Mouse (Mus musculus): Measurements from ENCODE around the gene Zmiz1. TPM values are rescaled to one million over a fixed set of nuclear protein-coding genes. Genes with fewer than 3 reads are reported as not detected.
A peak's percentile ranks its signal among the peaks of the same experiment; 100 is the strongest.

Zmiz1 gene
- polyA plus RNA-seq, 1 experiment from 2014 or later: 9.1 TPM

- ATAC-seq: no peak
- Histone ChIP-seq H3K4me2 (no peak overlapping the region), H3K27me3 (replicated peaks) (no peaks in the 10 kb centered on the region), H3K36me3 (peaks cover 70% of the 10 kb centered on the region), H3K4me3 (no peak overlapping the region), H3K4me1 (peaks cover 39% of the 10 kb centered on the region), H3K9ac (no peak overlapping the region), H3K27ac (no peak overlapping the region), H3K9me3 (replicated peaks) (no peaks in the 10 kb centered on the region)
- WGBS (ENCODE audit: insufficient replicate concordance): 81% methylated on average over 6 of the region's 6 CpGs
Observed at GRCm38 (mm10) chr14:25582603-25583002, 123.6 kb downstream of the Zmiz1 start.

GRCm38 (mm10) chr14:25583899-25584298 is 124.9 kb downstream of the Zmiz1 start:
- no peak for ATAC-seq
- Histone ChIP-seq H3K4me2 (no peak overlapping the region), H3K4me3 (no peak overlapping the region), H3K9me3 (replicated peaks) (no peaks in the 10 kb centered on the region), H3K4me1 (peaks cover 46% of the 10 kb centered on the region), H3K27me3 (replicated peaks) (no peaks in the 10 kb centered on the region), H3K9ac (no peak overlapping the region), H3K36me3 (peaks cover 58% of the 10 kb centered on the region), H3K27ac (no peak overlapping the region)
- WGBS (ENCODE audit: insufficient replicate concordance): 83% methylated on average over 10 of the region's 10 CpGs

DNA sequence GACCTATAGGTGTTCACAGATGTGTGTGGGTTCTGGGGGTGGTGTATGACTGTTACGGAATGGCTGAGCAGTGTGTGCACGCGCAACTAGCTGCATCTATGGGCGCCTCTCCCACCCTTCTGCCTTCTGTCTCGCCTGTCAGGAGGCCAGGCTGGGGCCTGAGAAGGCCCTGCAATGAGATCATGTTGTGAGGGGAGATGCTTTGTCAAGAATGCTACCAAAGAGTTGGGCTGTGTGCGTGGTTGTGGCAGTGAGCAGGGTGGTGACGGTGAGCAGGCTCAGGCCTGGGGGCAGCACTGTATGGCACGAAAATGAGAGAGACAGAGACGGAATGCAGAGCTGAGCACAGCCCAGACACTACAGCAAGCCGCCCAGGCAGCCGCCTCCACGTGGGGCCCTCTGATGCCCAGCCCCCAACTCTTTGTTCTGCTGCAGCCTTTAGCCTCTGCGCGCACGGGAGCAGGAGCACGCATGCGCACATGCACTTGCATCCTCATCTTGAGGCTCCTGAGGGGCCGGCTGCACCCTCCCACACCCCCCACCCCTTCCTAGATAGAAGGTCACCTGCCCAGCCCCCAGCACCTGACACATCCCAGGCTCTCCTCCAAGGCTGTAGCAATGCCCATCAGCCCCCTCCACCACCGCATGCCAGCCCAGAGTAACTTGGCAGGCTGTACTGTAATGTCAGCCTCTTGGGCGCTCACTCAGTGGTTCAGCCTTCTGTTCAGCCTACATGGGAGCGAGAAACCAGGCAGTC is 126.7 kb downstream of the Zmiz1 start:
- H3K4me2 ChIP-seq: no peak overlapping the region
- WGBS (ENCODE audit: insufficient replicate concordance): 66% methylated on average over 21 of the region's 21 CpGs
- no peaks in the 10 kb centered on the region for H3K9me3 ChIP-seq (replicated peaks)
- H3K9ac ChIP-seq: no peak overlapping the region
- H3K36me3 ChIP-seq: peaks cover 44% of the 10 kb centered on the region
- no peaks in the 10 kb centered on the region for H3K27me3 ChIP-seq (replicated peaks)
- no peak for ATAC-seq
- no peak overlapping the region for H3K4me3 ChIP-seq
- H3K27ac ChIP-seq: peak overlapping the region; percentile 55; the same call in 1 of the 2 replicates
- peaks cover 59% of the 10 kb centered on the region for H3K4me1 ChIP-seq

GRCm38 (mm10) chr14:25586846-25587486 is 128.0 kb downstream of the Zmiz1 start:
- H3K4me2 ChIP-seq: no peak overlapping the region
- H3K9me3 ChIP-seq (replicated peaks): no peaks in the 10 kb centered on the region
- H3K27me3 ChIP-seq (replicated peaks): no peaks in the 10 kb centered on the region
- WGBS (ENCODE audit: insufficient replicate concordance): 51% methylated on average over 10 of the region's 10 CpGs
- ATAC-seq: no peak
- H3K9ac ChIP-seq: 0 out of 2 replicates have a peak overlapping the region, but pooled peaks have one; percentile 32
- peaks cover 38% of the 10 kb centered on the region for H3K36me3 ChIP-seq
- H3K4me1 ChIP-seq: peaks cover 59% of the 10 kb centered on the region
- peak overlapping the region; percentile 50 for H3K27ac ChIP-seq
- H3K4me3 ChIP-seq: no peak overlapping the region

DNA sequence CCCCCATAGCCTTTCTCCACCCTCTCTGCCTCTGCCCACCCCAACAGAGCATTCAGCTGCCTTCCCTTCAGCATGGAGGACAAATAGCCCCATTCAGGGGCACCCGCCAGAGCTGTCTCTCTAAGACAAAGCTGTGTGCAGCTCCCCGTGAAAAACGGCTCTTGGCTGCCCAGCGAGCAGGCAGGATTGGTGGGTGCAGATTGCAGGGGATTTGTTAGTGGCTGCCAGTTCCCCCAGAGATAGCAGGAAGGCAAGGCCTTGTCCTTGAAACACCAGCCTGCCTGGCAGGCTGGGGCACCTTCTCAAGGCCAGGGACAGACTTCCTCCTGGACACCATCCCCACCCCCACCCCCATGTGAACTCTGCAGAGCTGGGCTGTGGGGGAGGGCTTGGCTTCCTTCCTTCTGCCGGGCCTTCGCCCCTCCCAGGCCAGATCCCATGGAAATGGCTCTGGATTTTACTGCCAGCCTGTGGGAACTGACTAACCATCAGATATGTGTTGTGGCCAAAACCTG is 128.6 kb downstream of the Zmiz1 start:
- Histone ChIP-seq H3K27ac (peak overlapping the region; percentile 73), H3K9ac (no peak overlapping the region), H3K4me2 (no peak overlapping the region), H3K4me1 (peaks cover 59% of the 10 kb centered on the region), H3K27me3 (replicated peaks) (no peaks in the 10 kb centered on the region), H3K36me3 (peaks cover 34% of the 10 kb centered on the region), H3K4me3 (no peak overlapping the region), H3K9me3 (replicated peaks) (no peaks in the 10 kb centered on the region)
- whole genome bisulfite sequencing (ENCODE audit: insufficient replicate concordance): 34% methylated on average over 6 of the region's 6 CpGs
- no peak for ATAC-seq

DNA sequence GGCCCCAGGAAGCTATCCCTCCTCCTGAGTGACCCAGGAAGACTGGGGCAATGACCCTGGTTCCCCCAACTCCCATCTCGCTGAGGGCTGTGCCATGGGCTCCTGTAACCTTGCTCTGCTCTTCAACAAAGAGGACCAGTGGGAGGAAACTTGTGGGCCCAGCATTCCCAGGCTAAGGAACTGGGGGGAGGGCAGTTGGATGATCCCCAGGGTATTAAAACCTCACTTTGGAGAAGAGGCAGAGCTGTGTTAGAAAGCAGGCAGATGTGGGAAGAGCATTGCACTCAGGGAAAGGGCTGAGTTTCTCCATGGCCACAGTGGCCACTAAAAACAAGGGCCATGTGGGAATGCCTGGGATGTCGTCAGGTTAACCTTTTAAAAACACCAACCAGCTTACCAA is 129.2 kb downstream of the Zmiz1 start:
- Histone ChIP-seq H3K36me3 (peaks cover 28% of the 10 kb centered on the region), H3K9ac (no peak overlapping the region), H3K9me3 (replicated peaks) (no peaks in the 10 kb centered on the region), H3K27ac (peak overlapping the region; percentile 73), H3K4me2 (no peak overlapping the region), H3K4me3 (no peak overlapping the region), H3K27me3 (replicated peaks) (no peaks in the 10 kb centered on the region), H3K4me1 (peaks cover 65% of the 10 kb centered on the region)
- 61% methylated on average over 2 of the region's 2 CpGs for WGBS (ENCODE audit: insufficient replicate concordance)
- ATAC-seq: no peak

DNA sequence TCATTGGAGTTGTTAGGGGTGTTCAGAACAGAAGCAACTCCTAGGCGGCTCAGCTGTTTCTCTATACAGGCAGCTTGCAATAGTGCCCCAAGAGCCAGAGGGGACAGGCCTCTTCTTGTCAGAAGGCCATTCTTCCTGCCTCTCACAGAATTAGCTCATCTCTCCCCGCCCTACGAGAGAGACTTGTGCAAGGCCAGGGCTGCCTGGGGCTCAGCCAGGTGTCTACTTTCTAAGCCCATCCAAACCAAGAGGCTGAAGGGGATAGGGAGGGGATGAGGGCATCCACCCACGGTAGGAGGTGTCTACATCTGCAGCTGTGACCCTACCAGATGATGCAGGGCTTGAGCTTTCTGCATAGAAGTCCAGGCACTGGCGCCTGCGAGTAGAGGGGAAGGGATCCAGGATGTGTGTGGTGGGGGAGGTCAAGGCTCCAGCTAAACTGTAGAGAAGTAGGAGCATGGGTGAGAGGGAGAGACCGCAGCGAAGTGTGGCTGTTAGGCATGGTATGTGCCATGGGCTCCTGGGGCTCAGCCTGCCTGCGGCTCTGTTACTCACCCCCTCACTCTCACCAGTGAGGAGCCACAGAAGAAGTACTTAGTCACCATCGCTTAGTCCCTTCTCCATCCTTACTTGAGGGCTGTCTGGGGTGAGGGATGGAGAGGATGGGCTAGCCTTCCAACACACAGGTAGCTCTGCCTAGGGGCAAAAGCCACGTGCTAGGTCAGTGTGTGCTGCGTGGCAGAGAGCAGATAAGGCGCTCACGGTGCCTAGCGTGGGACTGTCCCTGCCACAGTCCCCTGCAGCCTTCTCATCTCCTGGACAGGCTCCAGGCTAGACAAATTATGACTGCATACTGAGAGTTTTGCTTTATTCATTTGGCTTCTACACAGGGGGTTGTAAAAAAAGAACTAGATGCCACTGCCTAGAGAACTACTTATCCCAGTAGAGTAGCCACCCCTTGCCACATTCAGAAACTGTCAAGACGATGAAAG is 130.3 kb downstream of the Zmiz1 start:
- no peak overlapping the region for H3K9ac ChIP-seq
- no peak overlapping the region for H3K27ac ChIP-seq
- peak; percentile 21; the same call in 1 of the 2 replicates for ATAC-seq
- peaks cover 21% of the 10 kb centered on the region for H3K36me3 ChIP-seq
- H3K4me3 ChIP-seq: no peak overlapping the region
- no peak overlapping the region for H3K4me2 ChIP-seq
- no peaks in the 10 kb centered on the region for H3K9me3 ChIP-seq (replicated peaks)
- WGBS (ENCODE audit: insufficient replicate concordance): 52% methylated on average over 16 of the region's 16 CpGs
- peaks cover 65% of the 10 kb centered on the region for H3K4me1 ChIP-seq
- H3K27me3 ChIP-seq (replicated peaks): no peaks in the 10 kb centered on the region

DNA sequence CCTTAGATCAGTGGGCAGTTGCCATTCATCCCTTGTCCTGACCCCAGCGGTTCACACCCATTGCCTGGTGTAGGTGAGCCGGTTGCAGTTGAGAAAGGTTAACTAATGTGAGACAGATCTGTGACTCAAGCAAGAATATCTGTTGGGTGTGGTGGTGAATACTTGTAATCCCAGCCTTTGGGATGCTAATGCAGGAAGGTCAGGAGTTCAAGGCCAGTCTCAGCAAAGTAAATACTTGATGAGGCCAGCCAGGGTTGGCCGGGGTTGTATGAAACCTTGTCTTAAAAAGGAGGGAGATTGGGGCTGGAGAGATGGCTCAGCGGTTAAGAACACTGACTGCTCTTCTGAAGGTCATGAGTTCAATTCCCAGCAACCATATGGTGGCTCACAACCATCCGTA is 132.0 kb downstream of the Zmiz1 start:
- WGBS (ENCODE audit: insufficient replicate concordance): 81% methylated on average over 5 of the region's 5 CpGs
- no peak for ATAC-seq
- H3K4me3 ChIP-seq: no peak overlapping the region
- H3K27ac ChIP-seq: no peak overlapping the region
- no peak overlapping the region for H3K9ac ChIP-seq
- H3K36me3 ChIP-seq: peaks cover 15% of the 10 kb centered on the region; the same call in 1 of the 2 replicates
- H3K4me1 ChIP-seq: peaks cover 61% of the 10 kb centered on the region
- H3K9me3 ChIP-seq (replicated peaks): no peaks in the 10 kb centered on the region
- H3K27me3 ChIP-seq (replicated peaks): no peaks in the 10 kb centered on the region
- H3K4me2 ChIP-seq: no peak overlapping the region

DNA sequence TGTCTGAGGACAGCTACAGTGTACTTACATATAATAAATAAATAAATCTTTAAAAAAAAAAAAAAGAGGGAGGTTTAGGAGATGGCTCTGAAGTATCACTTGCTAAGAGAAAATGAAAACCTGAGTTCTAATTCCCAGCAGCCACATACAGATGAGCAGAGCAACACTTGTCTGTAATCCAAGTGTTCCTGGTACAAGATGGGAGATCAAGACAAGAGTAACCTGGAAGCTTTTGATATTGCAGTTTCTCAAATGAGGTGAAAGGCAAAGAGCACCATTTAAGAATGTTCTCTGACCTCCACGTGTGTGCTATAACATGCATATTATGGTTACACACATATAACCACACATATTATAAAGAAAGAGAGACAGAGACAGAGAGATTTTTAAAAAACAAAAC is 132.4 kb downstream of the Zmiz1 start:
- no peaks in the 10 kb centered on the region for H3K27me3 ChIP-seq (replicated peaks)
- ATAC-seq: no peak
- H3K4me3 ChIP-seq: no peak overlapping the region
- H3K4me2 ChIP-seq: no peak overlapping the region
- H3K27ac ChIP-seq: no peak overlapping the region
- H3K4me1 ChIP-seq: peaks cover 57% of the 10 kb centered on the region
- no peaks in the 10 kb centered on the region for H3K9me3 ChIP-seq (replicated peaks)
- H3K36me3 ChIP-seq: 0 out of 2 replicates have a peak, but pooled peaks cover 15% of the 10 kb centered on the region
- 75% methylated on average over 1 of the region's 1 CpGs for WGBS (ENCODE audit: insufficient replicate concordance)
- no peak overlapping the region for H3K9ac ChIP-seq

DNA sequence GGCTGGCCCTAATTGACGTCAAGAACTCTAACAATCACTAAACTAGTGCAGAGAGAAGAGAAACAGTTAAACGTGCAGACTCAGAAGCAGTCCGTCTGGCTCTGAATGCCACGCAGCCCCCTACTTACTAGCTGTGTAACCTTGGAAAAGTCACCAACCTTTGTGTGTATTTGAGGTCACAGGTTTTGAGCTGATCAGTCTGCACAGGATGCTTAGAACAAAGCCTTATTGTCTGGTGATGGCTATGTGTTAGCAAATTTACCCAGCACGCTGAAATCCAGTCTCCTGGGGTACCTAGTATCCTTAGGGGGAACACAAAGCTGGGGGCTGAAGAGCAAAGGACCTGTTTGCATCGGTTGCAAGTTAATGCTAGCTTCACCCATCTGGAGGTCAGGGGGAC is 133.5 kb downstream of the Zmiz1 start:
- H3K4me3 ChIP-seq: no peak overlapping the region
- H3K4me1 ChIP-seq: peaks cover 46% of the 10 kb centered on the region
- 68% methylated on average over 6 of the region's 6 CpGs for WGBS (ENCODE audit: insufficient replicate concordance)
- H3K4me2 ChIP-seq: no peak overlapping the region
- no peak overlapping the region for H3K27ac ChIP-seq
- peaks cover 21% of the 10 kb centered on the region; the same call in 1 of the 2 replicates for H3K36me3 ChIP-seq
- H3K9me3 ChIP-seq (replicated peaks): no peaks in the 10 kb centered on the region
- H3K27me3 ChIP-seq (replicated peaks): no peaks in the 10 kb centered on the region
- H3K9ac ChIP-seq: no peak overlapping the region
- ATAC-seq: no peak

- Histone ChIP-seq H3K27me3 (replicated peaks) (no peaks in the 10 kb centered on the region), H3K4me2 (no peak overlapping the region), H3K9ac (no peak overlapping the region), H3K4me3 (no peak overlapping the region), H3K9me3 (replicated peaks) (no peaks in the 10 kb centered on the region), H3K4me1 (peaks cover 32% of the 10 kb centered on the region), H3K36me3 (peaks cover 31% of the 10 kb centered on the region), H3K27ac (no peak overlapping the region)
- no peak for ATAC-seq
- 78% methylated on average over 8 of the region's 8 CpGs for WGBS (ENCODE audit: insufficient replicate concordance)
Observed at GRCm38 (mm10) chr14:25593876-25594275, 134.9 kb downstream of the Zmiz1 start.
